Mouse (Mus musculus): ENCODE results near the gene Hba-x. TPM values are rescaled to one million over a fixed set of nuclear protein-coding genes. Genes with fewer than 3 reads are reported as not detected.

Gene Hba-x
- polyA plus RNA-seq, 1 experiment, result not detected

GRCm38 (mm10) chr11:32236132-32236531, 40.1 kb upstream of the Hba-x start:
- Histone ChIP-seq H3K36me3 (replicated peaks; ENCODE audit: low read length) (peaks cover 98% of the 10 kb centered on the region), H3K4me3 (replicated peaks) (no peak overlapping the region), H3K4me1 (peaks cover 29% of the 10 kb centered on the region; the same call in 1 of the 2 replicates), H3K9me3 (no peaks in the 10 kb centered on the region), H3K27me3 (replicated peaks) (no peaks in the 10 kb centered on the region)
- TF ChIP-seq FLI1 (IDR thresholded peaks at IDR 0.05; ENCODE audit: low read length), result no peak
- TF ChIP-seq GATA1 (IDR thresholded peaks at IDR 0.05; ENCODE audit: borderline replicate concordance, low read length), result no peak

GRCm38 (mm10) chr11:32236712-32237410, 39.3 kb upstream of the Hba-x start:
- no peaks in the 10 kb centered on the region for H3K27me3 ChIP-seq (replicated peaks)
- TF ChIP-seq FLI1 (IDR thresholded peaks at IDR 0.05; ENCODE audit: low read length), result no peak
- TF ChIP-seq GATA1 (IDR thresholded peaks at IDR 0.05; ENCODE audit: borderline replicate concordance, low read length), result no peak
- H3K36me3 ChIP-seq (replicated peaks; ENCODE audit: low read length), result peaks cover 98% of the 10 kb centered on the region
- peaks cover 27% of the 10 kb centered on the region; the same call in 1 of the 2 replicates for H3K4me1 ChIP-seq
- H3K9me3 ChIP-seq, result no peaks in the 10 kb centered on the region
- no peak overlapping the region for H3K4me3 ChIP-seq (replicated peaks)

DNA sequence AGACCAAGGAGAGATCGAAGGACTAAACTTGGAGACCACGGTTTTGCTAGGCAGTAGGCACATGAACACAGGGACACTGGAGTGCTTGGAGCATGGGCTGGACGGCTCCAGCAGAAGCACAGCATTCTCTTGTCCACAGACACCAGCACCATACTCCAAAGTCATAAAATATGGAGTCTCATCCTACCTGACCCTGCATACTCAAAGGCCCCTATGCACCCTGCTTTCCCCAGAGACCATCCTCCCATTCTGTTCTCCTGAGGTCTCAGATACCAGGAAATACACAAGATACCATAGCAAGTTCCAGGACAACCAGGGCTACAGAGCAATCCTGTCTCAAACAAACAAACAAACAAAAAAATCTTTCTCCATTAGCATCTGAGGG, 38.8 kb upstream of the Hba-x start:
- Histone ChIP-seq H3K4me1 (peaks cover 32% of the 10 kb centered on the region), H3K27me3 (replicated peaks) (no peaks in the 10 kb centered on the region), H3K4me3 (replicated peaks) (no peak overlapping the region), H3K9me3 (no peaks in the 10 kb centered on the region), H3K36me3 (replicated peaks; ENCODE audit: low read length) (peaks cover 98% of the 10 kb centered on the region)
- TF ChIP-seq GATA1 (IDR thresholded peaks at IDR 0.05; ENCODE audit: borderline replicate concordance, low read length), result no peak
- TF ChIP-seq FLI1 (IDR thresholded peaks at IDR 0.05; ENCODE audit: low read length), result no peak

DNA sequence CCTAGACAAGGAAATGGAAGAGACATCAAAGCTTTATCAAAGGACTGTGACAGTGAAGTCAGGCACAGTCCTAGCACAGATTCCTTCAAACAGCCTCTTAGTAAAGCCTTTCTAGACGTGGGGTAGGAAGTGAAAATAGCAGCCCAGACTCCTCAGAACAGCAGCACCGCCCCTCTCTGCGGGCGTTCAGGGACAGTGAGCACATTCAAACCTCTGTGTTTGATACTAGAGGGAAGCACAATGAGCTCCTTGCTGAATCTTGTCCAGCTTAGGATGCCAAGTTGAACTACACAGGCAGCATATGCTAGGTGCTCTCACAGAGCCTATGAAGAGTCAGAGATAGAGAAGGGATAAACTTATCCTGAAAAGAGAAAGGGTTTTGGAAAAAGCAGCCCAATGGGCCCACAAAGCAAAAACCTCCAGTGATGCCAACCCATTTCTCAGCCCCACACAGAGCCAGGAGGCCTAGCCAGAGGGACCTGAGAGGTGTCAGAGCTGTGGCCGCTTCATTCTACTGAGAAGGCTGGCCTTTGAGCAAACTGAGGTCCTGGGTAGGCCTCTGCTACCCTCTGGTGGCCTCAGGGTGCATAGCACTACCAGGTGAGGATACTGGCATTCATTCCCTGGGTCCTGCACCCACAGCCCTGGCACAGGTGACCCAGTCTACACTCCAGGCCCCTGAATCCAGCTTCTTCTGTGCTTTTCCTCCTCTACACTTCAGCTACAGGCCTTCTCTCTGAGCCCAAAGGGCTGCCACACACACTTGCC, 37.9 kb upstream of the Hba-x start:
- Histone ChIP-seq H3K27me3 (replicated peaks) (no peaks in the 10 kb centered on the region), H3K36me3 (replicated peaks; ENCODE audit: low read length) (peaks cover 98% of the 10 kb centered on the region), H3K4me1 (peaks cover 41% of the 10 kb centered on the region), H3K4me3 (replicated peaks) (no peak overlapping the region), H3K9me3 (no peaks in the 10 kb centered on the region)
- no peak for TF ChIP-seq GATA1 (IDR thresholded peaks at IDR 0.05; ENCODE audit: borderline replicate concordance, low read length)
- no peak for TF ChIP-seq FLI1 (IDR thresholded peaks at IDR 0.05; ENCODE audit: low read length)

GRCm38 (mm10) chr11:32241391-32241790, 34.8 kb upstream of the Hba-x start:
- Histone ChIP-seq H3K9me3 (no peaks in the 10 kb centered on the region), H3K36me3 (replicated peaks; ENCODE audit: low read length) (peaks cover 92% of the 10 kb centered on the region), H3K4me3 (replicated peaks) (no peak overlapping the region), H3K27me3 (replicated peaks) (no peaks in the 10 kb centered on the region), H3K4me1 (peaks cover 71% of the 10 kb centered on the region)
- TF ChIP-seq FLI1 (IDR thresholded peaks at IDR 0.05; ENCODE audit: low read length) (no peak), GATA1 (IDR thresholded peaks at IDR 0.05; ENCODE audit: borderline replicate concordance, low read length) (no peak)

- Histone ChIP-seq H3K27me3 (replicated peaks) (no peaks in the 10 kb centered on the region), H3K4me3 (replicated peaks) (no peak overlapping the region), H3K9me3 (no peaks in the 10 kb centered on the region), H3K4me1 (peaks cover 75% of the 10 kb centered on the region), H3K36me3 (replicated peaks; ENCODE audit: low read length) (peaks cover 91% of the 10 kb centered on the region)
- no peak for TF ChIP-seq GATA1 (IDR thresholded peaks at IDR 0.05; ENCODE audit: borderline replicate concordance, low read length)
- no peak for TF ChIP-seq FLI1 (IDR thresholded peaks at IDR 0.05; ENCODE audit: low read length)
Observed at GRCm38 (mm10) chr11:32242209-32242608, 34.0 kb upstream of the Hba-x start.

DNA sequence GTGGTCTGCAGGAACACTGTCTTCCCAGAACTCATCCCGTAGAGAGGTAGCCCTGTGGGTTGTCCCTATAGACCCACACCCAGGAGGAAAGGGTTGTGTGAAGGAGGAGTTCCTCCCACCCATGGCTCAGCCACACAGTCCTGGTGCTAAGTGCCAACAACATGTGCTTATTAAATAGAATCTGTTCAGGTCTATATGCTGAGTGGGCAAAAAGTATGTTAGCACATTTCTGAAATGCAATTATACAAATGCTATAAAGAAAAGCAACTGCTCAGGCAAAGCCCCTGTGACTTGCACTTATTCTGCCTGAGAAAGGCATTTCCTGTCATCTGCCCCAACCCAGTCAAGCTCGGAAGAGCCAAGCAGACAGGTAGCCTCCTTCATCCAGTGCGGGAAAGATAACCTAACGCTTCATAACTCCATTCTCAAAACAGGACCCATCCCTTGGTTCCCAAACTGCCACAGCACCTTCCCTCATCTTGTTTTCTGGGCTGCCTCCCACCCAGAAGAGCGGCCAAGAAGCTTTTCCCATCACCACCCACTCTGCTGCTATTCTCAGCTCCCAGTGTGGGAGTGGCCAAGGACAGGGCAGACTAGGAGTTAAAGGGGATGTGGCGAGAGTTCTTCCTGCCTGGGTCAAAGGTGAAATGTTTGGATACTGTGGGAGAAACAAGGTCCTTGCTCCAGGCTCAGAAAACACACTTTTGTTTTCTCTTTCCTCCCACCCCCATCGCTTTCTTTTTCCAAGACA, 32.8 kb upstream of the Hba-x start:
- Histone ChIP-seq H3K4me3 (replicated peaks) (peak overlapping the region; percentile 15), H3K27me3 (replicated peaks) (no peaks in the 10 kb centered on the region), H3K9me3 (no peaks in the 10 kb centered on the region), H3K4me1 (peaks cover 78% of the 10 kb centered on the region), H3K36me3 (replicated peaks; ENCODE audit: low read length) (peaks cover 91% of the 10 kb centered on the region)
- TF ChIP-seq GATA1 (IDR thresholded peaks at IDR 0.05; ENCODE audit: borderline replicate concordance, low read length) (no peak), FLI1 (IDR thresholded peaks at IDR 0.05; ENCODE audit: low read length) (no peak)

GRCm38 (mm10) chr11:32244064-32244463, 32.1 kb upstream of the Hba-x start:
- H3K9me3 ChIP-seq, result no peaks in the 10 kb centered on the region
- H3K36me3 ChIP-seq (replicated peaks; ENCODE audit: low read length), result peaks cover 90% of the 10 kb centered on the region
- TF ChIP-seq GATA1 (IDR thresholded peaks at IDR 0.05; ENCODE audit: borderline replicate concordance, low read length) (no peak), FLI1 (IDR thresholded peaks at IDR 0.05; ENCODE audit: low read length) (no peak)
- H3K27me3 ChIP-seq (replicated peaks), result no peaks in the 10 kb centered on the region
- H3K4me1 ChIP-seq, result peaks cover 77% of the 10 kb centered on the region
- H3K4me3 ChIP-seq (replicated peaks), result peak overlapping the region; percentile 31

- peaks cover 79% of the 10 kb centered on the region for H3K4me1 ChIP-seq
Observed at GRCm38 (mm10) chr11:32244617-32245016, 31.6 kb upstream of the Hba-x start.

More at GRCm38 (mm10) chr11:32244617-32245016, 31.6 kb upstream of the Hba-x start:
- H3K9me3 ChIP-seq, result no peaks in the 10 kb centered on the region
- TF ChIP-seq GATA1 (IDR thresholded peaks at IDR 0.05; ENCODE audit: borderline replicate concordance, low read length) (no peak), FLI1 (IDR thresholded peaks at IDR 0.05; ENCODE audit: low read length) (no peak)
- no peak overlapping the region for H3K4me3 ChIP-seq (replicated peaks)
- H3K27me3 ChIP-seq (replicated peaks), result no peaks in the 10 kb centered on the region
- peaks cover 91% of the 10 kb centered on the region for H3K36me3 ChIP-seq (replicated peaks; ENCODE audit: low read length)

Measured in megakaryocyte, embryonic 14.5 days (primary cell).